Mouse (Mus musculus) erythroblast, embryonic 14.5 days (primary cell): ENCODE measurements around the gene Plekha4.

Experiments
- GATA1 ChIP-seq: IDR thresholded peaks from 2 replicates; pipeline ENCODE4 v1.6.1; 2012; ENCODE audit warnings: low read length, inconsistent platforms, mixed read lengths
- TAL1 ChIP-seq: IDR thresholded peaks from 3 replicates; pipeline ENCODE4 v1.6.1; 2012; ENCODE audit warnings: low read length, inconsistent platforms, mixed read lengths

DNA sequence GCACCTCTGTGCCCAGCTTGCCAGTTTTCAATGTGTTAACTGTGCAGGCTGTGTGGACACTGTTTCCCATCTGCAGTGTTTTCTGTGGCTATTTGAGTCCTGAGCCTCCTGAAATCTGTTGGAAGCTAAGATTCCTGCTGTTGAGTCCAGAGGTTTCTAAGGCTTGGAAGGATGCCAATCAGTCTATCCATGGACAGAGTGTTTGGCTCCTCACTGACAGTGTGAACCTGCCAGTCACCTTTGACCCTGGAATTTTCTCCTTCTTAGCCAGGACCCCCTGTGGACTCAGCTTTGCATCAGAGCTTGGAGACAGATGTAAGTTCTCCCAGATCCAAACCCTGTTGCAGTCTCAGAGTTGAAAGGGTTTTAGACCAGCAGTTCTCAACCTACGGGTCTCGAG, 14.1 kb downstream of the Plekha4 start:
- TF ChIP-seq GATA1 (no peak), TAL1 (no peak)
